Mouse (Mus musculus) olfactory bulb, adult 2 months (tissue): Measurements from ENCODE around the gene Malsu1.

Experiments
- CTCF ChIP-seq: fragments of 200-500 bp; IDR thresholded peaks from 2 replicates; pipeline ENCODE4 v1.5.1; 2012; ENCODE audit warnings: low read depth, mild to moderate bottlenecking, low read length, moderate library complexity; ENCODE audit not compliant: insufficient read depth
- POLR2A ChIP-seq: fragments of 200-500 bp; IDR thresholded peaks from 2 replicates; pipeline ENCODE4 v1.6.1; 2012; ENCODE audit warnings: mild to moderate bottlenecking, low read depth, low read length, moderate library complexity; ENCODE audit not compliant: insufficient read depth

- no peak for TF ChIP-seq CTCF
- no peak for TF ChIP-seq POLR2A
Measured at GRCm38 (mm10) chr6:49099086-49099485, 25.5 kb downstream of the Malsu1 start.
